Mouse (Mus musculus) heart, adult 2 months (tissue): ENCODE results near the gene Id1.

Source experiments
- CTCF ChIP-seq: fragments of 200-600 bp; IDR thresholded peaks from 2 replicates; pipeline ENCODE4 v1.8.1; 2022; ENCODE audit warnings: antibody characterized with exemption, mild to moderate bottlenecking, moderate library complexity
- EP300 ChIP-seq: fragments of 200-500 bp; IDR thresholded peaks from 2 replicates; pipeline ENCODE4 v1.6.1; 2011; ENCODE audit warnings: low read depth, low read length, control low read depth; ENCODE audit not compliant: insufficient read depth

DNA sequence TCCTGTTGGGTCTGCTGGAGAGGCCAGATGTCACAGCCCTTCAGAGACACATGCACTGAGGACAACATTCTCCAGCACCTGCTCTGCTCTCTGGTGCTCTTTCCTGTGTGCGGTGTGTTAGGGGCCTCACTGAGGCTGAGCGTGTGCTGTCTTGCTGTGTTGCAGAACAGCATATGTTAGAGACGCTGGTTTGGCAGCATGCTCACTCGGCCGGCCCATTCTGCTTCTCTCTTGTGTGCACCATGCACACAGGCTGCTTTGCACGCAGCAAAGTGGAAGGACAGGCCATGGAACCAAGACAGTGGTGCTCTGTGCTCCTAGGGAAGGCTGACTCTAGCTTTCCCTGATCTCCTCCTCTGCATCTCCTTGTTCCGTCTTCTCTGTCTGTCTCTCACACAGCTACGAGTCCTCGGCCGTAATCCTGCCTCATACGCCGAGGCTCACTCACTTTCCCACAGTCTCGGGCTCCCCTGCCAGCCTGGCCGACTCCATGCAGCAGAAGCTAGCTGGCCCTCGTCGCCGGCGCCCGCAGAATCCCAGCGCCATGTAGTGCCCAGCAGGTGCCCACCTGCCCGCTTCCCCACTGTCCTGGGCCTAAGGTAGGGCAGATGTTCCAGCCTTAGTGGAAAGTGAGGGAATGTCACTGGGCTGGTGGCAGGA, 32.3 kb upstream of the Id1 start:
- TF ChIP-seq CTCF (no peak), EP300 (no peak)
